20 mouse cellular contexts compared by ENCODE assay signal in genomic region chr16:55758707-55759067, GRCm38 (mm10).
A peak's percentile ranks its signal among the peaks of the same experiment; 100 is the strongest.
DNase-seq lines count a peak whose midpoint lies in the region; ATAC-seq lines count a peak whose summit lies in the region.
"Had no signal": no experiment of that assay in that cellular context is flagged by ENCODE, and none has a peak within 500 bp of the region (broad histone marks: within the 10 kb centered on the region; RNA-seq: fewer than 3 reads in every experiment).

No protein-coding gene starts in this region.

- peak; percentile 67 for ATAC-seq in kidney, embryonic 15.5 days (replicated peaks; ENCODE audit: low FRiP score)
- peak; percentile 29 for ATAC-seq in neural tube, embryonic 12.5 days (ENCODE audit: low FRiP score, low read depth)
- ATAC-seq: forebrain, embryonic 14.5 days; Patski had no signal

- H3K27ac ChIP-seq in kidney, embryonic 15.5 days = no peak overlapping the region
- no peak overlapping the region for H3K27ac ChIP-seq in neural tube, embryonic 12.5 days
- H3K27ac ChIP-seq: heart, adult 2 months; hindbrain, embryonic 14.5 days; limb, embryonic 12.5 days; liver, embryonic 13.5 days had no signal

- H3K4me1 ChIP-seq in kidney, embryonic 15.5 days = peaks cover 3% of the 10 kb centered on the region; the same call in 1 of the 2 replicates
- H3K4me1 ChIP-seq in neural tube, embryonic 12.5 days = no peaks in the 10 kb centered on the region
- H3K4me1 ChIP-seq: liver, embryonic 13.5 days had no signal

- H3K9ac ChIP-seq in kidney, embryonic 15.5 days = no peak overlapping the region
- no peak overlapping the region for H3K9ac ChIP-seq in neural tube, embryonic 12.5 days
- H3K9ac ChIP-seq: hindbrain, embryonic 14.5 days; limb, embryonic 12.5 days; liver, embryonic 13.5 days had no signal

- H3K36me3 ChIP-seq in kidney, embryonic 15.5 days = no peaks in the 10 kb centered on the region
- H3K36me3 ChIP-seq in neural tube, embryonic 12.5 days = no peaks in the 10 kb centered on the region
- H3K36me3 ChIP-seq: limb, embryonic 12.5 days; liver, embryonic 13.5 days had no signal

- no peaks in the 10 kb centered on the region for H3K27me3 ChIP-seq in kidney, embryonic 15.5 days
- H3K27me3 ChIP-seq in neural tube, embryonic 12.5 days (replicated peaks) = no peaks in the 10 kb centered on the region
- H3K27me3 ChIP-seq: limb, embryonic 12.5 days; liver, embryonic 13.5 days; Patski had no signal

- 23% methylated on average over 11 of the region's 11 CpGs for WGBS in kidney, embryonic 15.5 days
- WGBS in neural tube, embryonic 12.5 days = 69% methylated on average over 11 of the region's 11 CpGs

- no peaks in the 10 kb centered on the region for H3K9me3 ChIP-seq in kidney, embryonic 15.5 days (replicated peaks)
- H3K9me3 ChIP-seq in neural tube, embryonic 12.5 days = no peaks in the 10 kb centered on the region
- H3K9me3 ChIP-seq: limb, embryonic 12.5 days; liver, embryonic 13.5 days had no signal

- 0 out of 2 replicates have a peak overlapping the region, but pooled peaks have one; percentile 3 for H3K4me3 ChIP-seq in kidney, embryonic 15.5 days (replicated peaks)
- H3K4me3 ChIP-seq in neural tube, embryonic 12.5 days = no peak overlapping the region
- H3K4me3 ChIP-seq: erythroblast, embryonic 14.5 days; heart, adult 2 months; limb, embryonic 12.5 days; liver, embryonic 13.5 days had no signal

- peak overlapping the region; percentile 36 for H3K4me2 ChIP-seq in kidney, embryonic 15.5 days
- H3K4me2 ChIP-seq in neural tube, embryonic 12.5 days (replicated peaks) = no peak overlapping the region
- H3K4me2 ChIP-seq: hindbrain, embryonic 14.5 days; limb, embryonic 12.5 days; liver, embryonic 13.5 days had no signal

- DNase-seq in kidney, postnatal 25 days = no peak
- peak; percentile 18 for DNase-seq in CD4-positive helper T cell, adult 2 months (ENCODE audit: low read depth, low spot score)
- peak; percentile 56 for DNase-seq in induced T-regulatory cell, adult 2 months (ENCODE audit: low read depth)
- DNase-seq in right cerebral cortex, postnatal 10 days (ENCODE audit: low spot score in 2 of 2) = no peak
- no peak for DNase-seq in cerebellum, postnatal 10 days
- DNase-seq: adrenal gland, postnatal 10 days; cerebellum, postnatal 14 days; gastrocnemius, postnatal 14 days; heart, adult 2 months; heart, postnatal 36 days; liver, embryonic 13.5 days; midbrain, embryonic 14.5 days; right cerebral cortex, adult 18-20 months had no signal

Comparison
In these comparisons a context has a peak if more than half of its experiments do, and no peak if none do; other contexts are left out.
1. DNase-seq: peak in CD4-positive helper T cell, adult 2 months (single experiment) and induced T-regulatory cell, adult 2 months (single experiment); none in kidney, postnatal 25 days (0 of 2), right cerebral cortex, postnatal 10 days (0 of 2) and cerebellum, postnatal 10 days (0 of 2).